Mouse (Mus musculus) hindbrain, embryonic 10.5 days (tissue): Measurements from ENCODE around the gene Prkcd. TPM values are rescaled to one million over a fixed set of nuclear protein-coding genes. Genes with fewer than 3 reads are reported as not detected.

ENCODE experiments used
- DNase-seq: peaks from one replicate; pipeline ENCODE4 v3.0.0-alpha.2; 2017; ENCODE audit warnings: low spot score
- H3K27ac ChIP-seq: fragments of 300-500 bp; sonication (generic); 2 replicates; pipeline ENCODE4 v1.5.1; 2016; ENCODE audit warnings: mild to moderate bottlenecking, moderate library complexity
- H3K27me3 ChIP-seq: fragments of 300-500 bp; sonication (generic); 2 replicates; pipeline ENCODE4 v1.6.1; 2016; ENCODE audit warnings: mild to moderate bottlenecking; ENCODE audit not compliant: poor library complexity, insufficient read depth, severe bottlenecking
- H3K36me3 ChIP-seq: fragments of 300-500 bp; sonication (generic); 2 replicates; pipeline ENCODE4 v1.6.1; 2016; ENCODE audit warnings: mild to moderate bottlenecking, moderate library complexity
- H3K4me1 ChIP-seq: fragments of 300-500 bp; sonication (generic); replicated peaks from 2 replicates; pipeline ENCODE4 v1.6.1; 2016; ENCODE audit warnings: mild to moderate bottlenecking
- H3K4me3 ChIP-seq: fragments of 300-500 bp; sonication (generic); 2 replicates; pipeline ENCODE4 v1.5.1; 2016; ENCODE audit warnings: mild to moderate bottlenecking, moderate library complexity
- H3K9me3 ChIP-seq: fragments of 300-500 bp; sonication (generic); 2 replicates; pipeline ENCODE4 v1.6.1; 2016; ENCODE audit warnings: mild to moderate bottlenecking, moderate library complexity
- WGBS: fragments of 180-500 bp; shearing (Covaris S2); methylation state at CpG from one replicate; pipeline ENCODE4 v1.1.7; 2016; 5-methylcytosine and 5-hydroxymethylcytosine counted together
- polyA plus RNA-seq: library from polyadenylated mRNA; unstranded; fragments of >200 nt; fragmentation: Nextera tagmentation; extraction: Ambion mirVana; gene quantifications from 2 replicates; pipeline ENCODE4 v1.2.1, GENCODE M21; 2016

Prkcd gene
- polyA plus RNA-seq = 28.7 and 35.4 TPM in 2 replicates

DNA sequence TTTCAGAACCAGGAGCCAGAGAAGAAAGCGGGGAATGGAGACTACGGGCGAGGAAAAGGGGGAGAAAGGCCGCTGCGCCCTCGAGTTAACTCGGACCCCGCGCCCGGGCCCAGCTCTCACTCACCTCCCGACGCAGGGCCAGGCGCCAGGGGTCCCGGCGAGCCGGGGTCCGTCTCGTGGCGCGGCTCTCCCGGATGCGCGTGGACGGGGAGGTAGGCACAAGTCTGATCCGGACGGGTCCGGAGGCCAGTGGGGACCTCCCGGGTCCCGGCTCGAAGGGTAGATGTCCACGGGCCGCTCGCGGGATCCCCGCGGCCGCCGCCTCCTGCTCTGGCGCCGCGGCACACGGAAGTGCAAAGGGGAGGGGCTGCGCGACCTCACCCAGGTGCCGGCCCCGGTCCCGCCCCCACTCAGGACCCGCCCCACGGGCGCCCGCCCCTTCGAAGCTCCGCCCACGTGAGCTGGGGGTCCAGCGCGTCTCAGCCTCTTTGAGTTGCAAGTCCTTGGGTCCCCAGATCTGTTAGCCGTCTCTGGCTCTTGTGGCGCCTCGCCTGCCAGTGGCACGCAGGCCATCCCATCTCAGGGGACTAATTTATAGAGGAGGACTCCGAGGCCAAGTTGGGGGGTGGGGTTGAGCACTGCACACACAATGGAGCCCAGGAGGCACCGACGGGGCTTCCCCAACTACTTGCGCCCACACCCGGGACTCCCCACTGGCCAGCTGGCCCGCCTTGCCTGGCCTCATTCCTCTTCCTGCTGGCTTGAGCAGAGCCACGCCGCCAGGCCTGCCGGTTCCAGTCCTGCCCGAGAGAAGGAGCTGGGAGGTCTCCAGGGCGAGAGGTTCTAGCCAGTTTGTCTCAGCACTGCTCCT is at the start of gene Prkcd:
Gene Prkcd (minus strand): TSS at position 355 of the 871 bp plus-strand sequence.
- no peaks in the 10 kb centered on the region for H3K9me3 ChIP-seq
- under 1% methylated on average over 71 of the region's 71 CpGs for WGBS
- peaks cover 15% of the 10 kb centered on the region for H3K27me3 ChIP-seq
- H3K36me3 ChIP-seq = no peaks in the 10 kb centered on the region
- peak; percentile 80 for DNase-seq
- peaks cover 46% of the 10 kb centered on the region for H3K4me1 ChIP-seq
- peak within 1 kb of the TSS; percentile 86 for H3K27ac ChIP-seq
- peak within 1 kb of the TSS; percentile 75 for H3K4me3 ChIP-seq

- Histone ChIP-seq H3K36me3 (peaks cover 76% of the 10 kb centered on the region), H3K4me3 (no peak overlapping the region), H3K4me1 (no peaks in the 10 kb centered on the region), H3K27me3 (no peaks in the 10 kb centered on the region), H3K27ac (no peak overlapping the region), H3K9me3 (no peaks in the 10 kb centered on the region)
- WGBS = 77% methylated on average over 6 of the region's 6 CpGs
- DNase-seq = no peak
Observed at GRCm38 (mm10) chr14:30674947-30675346, 48.9 kb upstream of the Prkcd start.

GRCm38 (mm10) chr14:30671986-30672312 is 45.9 kb upstream of the Prkcd start:
- H3K4me1 ChIP-seq = no peaks in the 10 kb centered on the region
- DNase-seq = peak; percentile 83
- H3K27ac ChIP-seq = no peak overlapping the region
- no peak overlapping the region for H3K4me3 ChIP-seq
- H3K27me3 ChIP-seq = no peaks in the 10 kb centered on the region
- WGBS = 21% methylated on average over 3 of the region's 3 CpGs
- peaks cover 75% of the 10 kb centered on the region for H3K36me3 ChIP-seq
- no peaks in the 10 kb centered on the region for H3K9me3 ChIP-seq

DNA sequence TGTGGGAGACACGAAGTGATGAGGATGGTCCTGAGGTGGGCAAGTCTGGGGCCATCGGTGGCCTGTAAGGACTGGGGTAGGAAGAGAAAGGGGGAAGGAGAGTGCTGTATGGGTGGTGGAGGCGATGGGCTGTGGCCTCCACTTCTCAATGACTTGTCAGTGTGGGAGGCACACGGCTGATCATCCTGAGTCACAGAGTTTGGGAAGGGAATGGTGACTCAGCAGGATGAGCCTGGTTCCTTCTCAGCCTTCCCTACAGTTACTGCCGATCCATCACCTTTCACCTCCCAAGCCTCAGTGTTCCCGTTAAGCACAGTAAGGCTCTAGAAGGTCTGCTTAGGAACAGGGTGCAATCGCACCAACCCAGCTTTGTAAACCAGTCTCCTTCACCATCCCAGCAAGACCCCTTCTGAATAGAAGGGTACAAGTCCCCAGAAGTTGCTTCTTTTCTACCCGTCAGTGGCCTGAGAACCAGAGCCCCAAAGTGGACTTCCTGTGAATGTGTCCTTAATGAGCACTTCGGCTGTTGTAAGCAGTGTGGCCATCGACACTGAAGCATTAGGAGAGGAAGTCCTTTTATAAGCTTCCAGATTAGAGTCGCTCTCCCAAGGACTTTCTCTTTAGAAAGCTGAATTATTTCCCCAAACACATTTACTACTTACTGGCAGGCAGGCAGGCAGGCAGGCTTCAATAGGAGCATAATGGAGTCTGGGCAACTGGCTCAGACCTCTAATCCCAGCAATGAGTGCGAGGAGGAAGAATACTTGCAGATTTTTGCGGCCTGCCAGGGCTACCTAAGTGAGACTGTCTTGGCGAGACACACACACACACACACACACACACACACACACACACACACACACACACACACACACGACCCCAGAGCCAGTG is 45.3 kb upstream of the Prkcd start:
- H3K36me3 ChIP-seq = peaks cover 75% of the 10 kb centered on the region
- H3K4me1 ChIP-seq = no peaks in the 10 kb centered on the region
- no peak overlapping the region for H3K27ac ChIP-seq
- no peak for DNase-seq
- H3K9me3 ChIP-seq = no peaks in the 10 kb centered on the region
- 79% methylated on average over 15 of the region's 15 CpGs for WGBS
- no peaks in the 10 kb centered on the region for H3K27me3 ChIP-seq
- H3K4me3 ChIP-seq = no peak overlapping the region

GRCm38 (mm10) chr14:30670161-30670560 is 44.2 kb upstream of the Prkcd start:
- Histone ChIP-seq H3K36me3 (peaks cover 80% of the 10 kb centered on the region), H3K4me1 (no peaks in the 10 kb centered on the region), H3K9me3 (no peaks in the 10 kb centered on the region), H3K4me3 (no peak overlapping the region), H3K27me3 (no peaks in the 10 kb centered on the region), H3K27ac (no peak overlapping the region)
- WGBS = 93% methylated on average over 6 of the region's 6 CpGs
- DNase-seq = no peak

DNA sequence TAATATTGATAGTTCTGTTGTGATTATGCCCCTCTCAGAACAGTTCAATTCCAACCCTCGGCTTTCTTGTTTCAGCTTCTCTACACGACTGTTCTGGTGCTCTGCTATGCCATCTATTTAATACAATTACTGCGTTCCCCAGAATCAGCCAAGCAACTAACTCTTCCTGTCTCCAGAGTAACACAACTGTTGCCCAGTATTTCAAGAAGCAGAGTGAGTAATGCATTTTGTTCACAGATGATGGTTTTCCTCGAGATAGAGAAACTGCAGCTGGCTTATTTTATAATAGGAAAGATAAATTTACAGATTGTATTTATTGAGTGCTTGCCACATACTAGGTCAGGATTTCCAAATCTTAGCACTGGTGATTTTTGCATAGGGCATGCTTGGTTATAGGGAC is 40.6 kb upstream of the Prkcd start:
- no peaks in the 10 kb centered on the region for H3K9me3 ChIP-seq
- H3K27ac ChIP-seq = no peak overlapping the region
- DNase-seq = no peak
- WGBS = 90% methylated on average over 4 of the region's 4 CpGs
- peaks cover 91% of the 10 kb centered on the region for H3K36me3 ChIP-seq
- H3K27me3 ChIP-seq = no peaks in the 10 kb centered on the region
- H3K4me1 ChIP-seq = no peaks in the 10 kb centered on the region
- no peak overlapping the region for H3K4me3 ChIP-seq

DNA sequence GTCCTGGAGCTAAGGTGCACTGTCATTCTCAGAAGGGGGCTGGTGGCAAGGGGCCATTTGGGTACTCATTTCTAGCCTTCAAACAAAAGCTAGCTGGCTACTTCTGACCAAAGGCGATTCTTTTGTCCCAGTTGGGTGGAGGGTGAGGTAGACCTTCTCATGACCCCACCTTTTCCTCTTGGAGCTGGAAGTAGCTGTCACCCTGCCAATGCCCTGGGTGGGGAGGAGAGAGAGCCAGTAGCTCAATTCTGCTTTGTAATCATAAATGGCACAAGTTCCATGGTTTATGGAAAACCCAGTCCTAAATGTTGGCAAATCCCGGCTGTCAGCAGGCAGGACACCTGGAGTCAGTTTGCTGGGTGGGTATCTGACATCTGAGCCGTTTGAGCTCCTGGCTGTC is 40.1 kb upstream of the Prkcd start:
- Histone ChIP-seq H3K9me3 (no peaks in the 10 kb centered on the region), H3K27me3 (no peaks in the 10 kb centered on the region), H3K4me3 (no peak overlapping the region), H3K36me3 (peaks cover 93% of the 10 kb centered on the region), H3K27ac (no peak overlapping the region), H3K4me1 (no peaks in the 10 kb centered on the region)
- DNase-seq = no peak
- 85% methylated on average over 3 of the region's 3 CpGs for WGBS

DNA sequence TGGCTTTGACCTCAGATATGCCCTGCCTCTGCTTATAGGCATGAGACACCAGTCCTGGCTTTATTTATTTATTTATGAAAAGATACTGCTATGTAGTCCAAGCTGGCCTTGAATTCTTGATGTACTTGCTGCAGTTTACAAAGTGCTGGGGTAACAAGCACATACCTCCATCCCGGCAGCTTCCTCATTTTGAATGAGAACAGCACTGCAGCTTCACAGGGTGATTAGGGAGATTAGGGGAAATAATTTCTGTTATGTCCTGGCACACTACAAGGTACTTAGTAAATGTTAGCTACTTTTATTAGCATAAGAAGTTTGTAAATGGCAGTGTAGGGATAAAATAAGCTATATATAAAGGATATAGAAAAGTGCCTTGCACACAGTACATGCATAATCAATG is 29.5 kb upstream of the Prkcd start:
- Histone ChIP-seq H3K4me3 (no peak overlapping the region), H3K9me3 (no peaks in the 10 kb centered on the region), H3K27me3 (no peaks in the 10 kb centered on the region), H3K27ac (no peak overlapping the region), H3K36me3 (peaks cover 23% of the 10 kb centered on the region), H3K4me1 (peaks cover 6% of the 10 kb centered on the region)
- DNase-seq = no peak
- WGBS = 94% methylated on average over 1 of the region's 1 CpGs

DNA sequence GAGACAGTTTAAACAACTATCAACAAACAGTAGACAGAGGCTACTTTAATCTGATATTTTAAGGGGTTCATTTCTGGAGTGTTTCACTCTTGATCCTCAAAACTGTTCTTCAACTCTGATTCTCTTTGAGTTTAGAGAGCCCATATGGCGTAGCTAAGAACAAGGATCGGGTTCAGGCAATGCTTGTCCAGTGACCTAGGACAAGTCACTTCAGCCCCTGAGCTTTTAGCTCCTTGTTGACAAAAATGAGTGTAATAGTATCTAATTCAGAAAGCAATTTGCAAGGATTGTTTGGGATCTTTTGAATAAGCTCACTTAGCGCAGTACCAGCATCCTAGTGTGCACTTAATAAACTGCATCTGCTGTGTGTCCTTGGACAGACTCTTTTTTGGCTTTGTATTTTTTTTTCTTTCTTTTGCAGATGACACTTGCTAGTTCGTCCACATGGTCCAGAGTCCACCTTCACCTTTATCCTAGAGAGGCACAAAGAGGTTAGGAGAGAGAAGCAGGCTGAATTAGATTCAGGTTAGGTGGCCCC is 28.8 kb upstream of the Prkcd start:
- Histone ChIP-seq H3K4me1 (peaks cover 6% of the 10 kb centered on the region), H3K4me3 (peak overlapping the region; percentile 98), H3K27ac (peak overlapping the region; percentile 98), H3K9me3 (no peaks in the 10 kb centered on the region), H3K36me3 (peaks cover 17% of the 10 kb centered on the region), H3K27me3 (no peaks in the 10 kb centered on the region)
- 44% methylated on average over 4 of the region's 4 CpGs for WGBS
- no peak for DNase-seq

DNA sequence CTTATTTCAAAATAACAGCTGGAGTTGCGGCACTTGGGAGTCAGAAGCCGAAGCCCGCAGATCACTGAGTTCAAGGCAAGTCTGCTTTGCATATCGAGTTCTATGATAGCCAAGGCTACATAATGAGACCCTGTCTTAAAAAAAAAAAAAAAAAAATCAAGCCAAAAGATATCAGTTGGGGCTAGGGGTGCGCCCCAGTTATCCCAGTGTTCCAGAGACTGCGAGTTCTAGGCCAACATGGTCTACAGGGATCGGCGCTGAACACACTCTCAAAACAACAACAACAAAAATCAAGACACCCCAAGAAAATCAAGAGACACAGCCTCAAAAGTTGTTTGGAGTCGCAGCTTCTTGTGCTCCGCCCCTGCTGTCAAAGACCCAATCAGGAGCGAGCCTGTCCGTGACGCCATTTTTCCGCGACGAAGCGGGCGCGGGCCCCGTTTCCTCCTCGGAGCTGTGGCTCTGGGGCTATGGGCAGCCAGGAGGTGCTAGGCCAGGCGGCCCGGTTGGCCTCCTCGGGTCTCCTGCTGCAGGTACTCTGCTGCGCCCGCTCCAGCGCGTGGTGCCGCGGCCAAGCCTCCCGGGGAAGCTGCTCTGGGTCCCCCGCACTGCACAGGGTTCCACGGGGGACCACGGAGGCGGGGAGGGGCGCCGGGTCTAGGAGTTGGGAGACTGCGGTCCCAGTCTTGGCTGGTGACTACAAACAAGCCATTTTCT is 28.1 kb upstream of the Prkcd start, which contains the start of gene Rft1:
Gene Rft1 (plus strand): TSS at position 418 of the 717 bp plus-strand sequence.
- Histone ChIP-seq H3K4me1 (peaks cover 6% of the 10 kb centered on the region), H3K27me3 (no peaks in the 10 kb centered on the region), H3K4me3 (peak within 1 kb of the TSS; percentile 98), H3K36me3 (peaks cover 10% of the 10 kb centered on the region), H3K27ac (peak within 1 kb of the TSS; percentile 98), H3K9me3 (no peaks in the 10 kb centered on the region)
- WGBS = 2% methylated on average over 38 of the region's 38 CpGs
- peak; percentile 99 for DNase-seq

DNA sequence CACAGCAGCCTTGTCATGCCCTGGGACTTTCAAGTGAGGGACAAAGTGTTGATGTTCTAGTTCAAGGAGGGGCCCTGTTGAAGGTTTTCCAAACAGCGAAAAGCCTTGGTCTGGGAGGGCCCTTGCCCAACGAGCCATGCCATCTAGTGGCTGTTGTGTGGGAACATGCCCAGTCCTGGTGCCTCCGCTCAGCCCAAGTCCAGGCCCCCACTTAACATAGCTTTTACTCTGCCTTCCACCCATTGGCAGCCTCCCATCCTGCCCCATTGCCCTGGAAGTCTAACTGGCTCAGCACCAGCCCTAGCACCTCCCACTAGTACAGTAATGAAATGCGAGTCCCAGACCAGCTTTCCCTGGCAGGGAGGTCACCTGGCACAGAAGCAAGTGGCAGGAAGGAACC is 25.0 kb upstream of the Prkcd start:
- Histone ChIP-seq H3K36me3 (no peaks in the 10 kb centered on the region), H3K9me3 (no peaks in the 10 kb centered on the region), H3K4me1 (peaks cover 6% of the 10 kb centered on the region), H3K27me3 (no peaks in the 10 kb centered on the region), H3K4me3 (no peak overlapping the region), H3K27ac (no peak overlapping the region)
- WGBS = 25% methylated on average over 4 of the region's 4 CpGs
- no peak for DNase-seq

- no peak overlapping the region for H3K4me3 ChIP-seq
- no peak overlapping the region for H3K27ac ChIP-seq
- no peaks in the 10 kb centered on the region for H3K9me3 ChIP-seq
- 84% methylated on average over 8 of the region's 8 CpGs for WGBS
- no peaks in the 10 kb centered on the region for H3K36me3 ChIP-seq
- no peak for DNase-seq
- no peaks in the 10 kb centered on the region for H3K27me3 ChIP-seq
- peaks cover 2% of the 10 kb centered on the region for H3K4me1 ChIP-seq
Observed at GRCm38 (mm10) chr14:30649745-30650144, 23.7 kb upstream of the Prkcd start.
